Mouse (Mus musculus) liver, embryonic 14.5 days (tissue): Measurements from ENCODE around the gene Dnm1l.
"Not testable (repeated sequence)": the region's sequence is repeated elsewhere in the genome, so short reads cannot be mapped to it uniquely, and the experiment has no call there.

Source experiments
- CTCF ChIP-seq: IDR thresholded peaks from 2 replicates; pipeline ENCODE4 v1.5.1; 2016; ENCODE audit warnings: antibody characterized with exemption, low read depth, control low read depth
- EP300 ChIP-seq: IDR thresholded peaks from 2 replicates; pipeline ENCODE4 v1.6.1; 2016; ENCODE audit warnings: antibody characterized with exemption, low read depth

DNA sequence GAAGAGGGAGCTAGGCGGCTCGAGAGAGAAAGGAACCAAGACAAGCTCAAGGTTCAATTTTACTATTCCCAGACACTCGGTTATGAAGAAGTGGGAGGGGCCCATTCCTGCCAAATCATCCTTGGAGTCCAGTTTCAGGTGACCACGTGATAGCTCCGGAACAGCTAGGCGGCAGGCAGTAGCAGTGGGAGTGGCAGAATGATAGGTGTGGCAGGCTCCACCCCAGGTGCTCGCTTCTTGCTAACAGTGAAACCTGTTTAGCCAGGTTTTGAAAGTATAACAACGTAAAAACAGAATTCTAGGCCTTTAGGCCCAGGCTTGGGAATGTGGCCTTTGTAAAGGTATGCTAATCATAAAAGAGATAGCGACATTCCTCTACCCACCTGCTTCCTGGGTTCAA, 8.5 kb upstream of the Dnm1l start:
- TF ChIP-seq CTCF, EP300: not testable (repeated sequence)
